Mouse (Mus musculus): Measurements from ENCODE around the gene Cdh22.

DNA sequence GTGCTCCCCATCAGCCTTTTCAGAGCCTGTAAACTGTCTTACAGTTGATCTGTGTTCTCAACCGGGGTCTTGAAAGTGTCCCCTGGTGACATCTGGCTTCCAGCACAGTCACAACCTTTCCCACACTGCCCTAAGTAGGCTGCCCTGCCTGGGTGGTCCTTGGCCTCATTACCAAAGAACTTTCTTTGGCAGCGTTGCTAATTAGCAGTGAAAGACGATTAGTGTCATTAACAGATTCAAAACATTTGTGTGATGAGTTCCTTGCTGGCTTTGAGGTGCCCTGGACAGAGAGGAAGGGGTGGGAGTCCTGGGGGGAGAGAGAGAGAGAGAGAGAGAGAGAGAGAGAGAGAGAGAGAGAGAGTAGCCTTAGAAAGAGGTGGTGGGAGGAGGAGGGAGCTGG is 14.3 kb upstream of the Cdh22 start:
- no peak for TF ChIP-seq CTCF (conservative IDR thresholded peaks at IDR 0.05; ENCODE audit: insufficient read depth, insufficient read length, low read depth, low read length)
- no peak for TF ChIP-seq POLR2A (IDR thresholded peaks at IDR 0.05; ENCODE audit: low read depth, low read length)

All from kidney, adult 2 months (tissue).